Mouse (Mus musculus) ES-E14 (cell line): ENCODE results near the gene Atp6v1e2.

Source experiments
- CHD2 ChIP-seq: IDR thresholded peaks from 2 replicates; pipeline ENCODE4 v1.6.1; 2014; ENCODE audit warnings: mild to moderate bottlenecking, low read depth, low read length, inconsistent platforms
- HCFC1 ChIP-seq: IDR thresholded peaks from 2 replicates; pipeline ENCODE4 v1.6.1; 2012; ENCODE audit warnings: low read length, inconsistent platforms, borderline replicate concordance; ENCODE audit not compliant: insufficient read depth
- MAFK ChIP-seq: IDR thresholded peaks from 2 replicates; pipeline ENCODE4 v1.6.1; 2014; ENCODE audit warnings: mild to moderate bottlenecking, low read depth, low read length, inconsistent platforms; ENCODE audit not compliant: insufficient read depth
- ZC3H11A ChIP-seq: IDR thresholded peaks from 2 replicates; pipeline ENCODE4 v1.6.1; 2012; ENCODE audit warnings: low read depth, mild to moderate bottlenecking, inconsistent platforms, low read length, borderline replicate concordance
- ZNF384 ChIP-seq: IDR thresholded peaks from 2 replicates; pipeline ENCODE4 v1.6.1; 2012; ENCODE audit warnings: low read depth, low read length, inconsistent platforms

DNA sequence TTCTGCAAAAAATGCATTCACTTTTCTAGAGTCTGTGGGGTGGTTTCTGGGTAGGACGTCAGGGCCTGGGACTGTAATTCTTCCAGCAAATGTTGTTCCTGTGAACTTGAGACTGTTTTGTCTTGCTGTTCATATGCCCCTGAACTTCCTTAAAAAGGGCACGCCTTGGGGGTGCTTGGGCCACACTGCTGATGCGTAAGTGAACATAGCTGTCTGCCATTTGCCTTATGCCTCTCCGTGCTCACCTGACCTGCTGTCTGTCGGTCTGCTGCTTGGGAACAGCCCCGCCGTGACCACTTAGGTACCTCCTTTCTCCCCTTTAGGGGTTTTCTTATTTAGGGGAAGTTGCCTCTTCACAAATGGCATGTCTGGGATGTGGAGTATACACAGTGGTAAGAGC lies 24.2 kb upstream of the Atp6v1e2 start:
- no peak for TF ChIP-seq ZC3H11A
- TF ChIP-seq MAFK, result no peak
- no peak for TF ChIP-seq ZNF384
- no peak for TF ChIP-seq CHD2
- TF ChIP-seq HCFC1, result no peak
